Mouse (Mus musculus) CD4-positive, CD25-positive, alpha-beta regulatory T cell, adult 2 months (primary cell): ENCODE results near the gene Olfr1314.

Experiments
- DNase-seq: peaks from one replicate; pipeline ENCODE4 v3.0.0-alpha.2; 2012; ENCODE audit warnings: low read depth, low spot score

The Olfr1314 gene

GRCm38 (mm10) chr2:112096681-112097080 is at the start of gene Olfr1314:
Olfr1314 (minus strand) TSS chr2:112096781.
- DNase-seq: no peak

DNA sequence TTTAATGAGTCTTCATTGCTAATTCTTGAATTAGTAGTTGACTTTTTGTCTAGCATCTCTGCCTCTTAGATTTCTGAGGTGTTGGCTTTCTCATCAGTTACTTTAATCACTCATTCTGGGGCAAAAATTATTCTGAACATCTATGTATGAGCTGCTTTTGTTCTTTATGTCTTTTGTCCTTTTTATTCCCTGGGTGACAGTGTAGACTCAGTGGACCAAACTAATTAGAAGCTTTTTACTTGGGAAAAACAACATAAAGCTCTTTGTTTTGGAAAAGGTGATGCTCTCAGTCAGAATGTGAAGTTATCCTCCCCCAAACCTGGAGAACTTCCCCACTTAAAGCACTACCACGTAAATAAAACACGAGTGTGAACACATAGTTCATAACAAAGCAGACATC is 43.4 kb upstream of the Olfr1314 start, which contains the start of gene Olfr1317:
Olfr1317 (plus strand) TSS at position 301 of the 400 bp plus-strand sequence.
- no peak for DNase-seq

- DNase-seq: no peak
These were observed 38.3 kb upstream of the Olfr1314 start, which contains the start of gene Olfr1316 for GRCm38 (mm10) chr2:112134877-112135276. Olfr1316 (minus strand) TSS chr2:112134977.

GRCm38 (mm10) chr2:112115340-112115739 is 18.8 kb upstream of the Olfr1314 start, which contains the start of gene Olfr1315-ps1:
Olfr1315-ps1 (minus strand) TSS chr2:112115440.
- no peak for DNase-seq

DNA sequence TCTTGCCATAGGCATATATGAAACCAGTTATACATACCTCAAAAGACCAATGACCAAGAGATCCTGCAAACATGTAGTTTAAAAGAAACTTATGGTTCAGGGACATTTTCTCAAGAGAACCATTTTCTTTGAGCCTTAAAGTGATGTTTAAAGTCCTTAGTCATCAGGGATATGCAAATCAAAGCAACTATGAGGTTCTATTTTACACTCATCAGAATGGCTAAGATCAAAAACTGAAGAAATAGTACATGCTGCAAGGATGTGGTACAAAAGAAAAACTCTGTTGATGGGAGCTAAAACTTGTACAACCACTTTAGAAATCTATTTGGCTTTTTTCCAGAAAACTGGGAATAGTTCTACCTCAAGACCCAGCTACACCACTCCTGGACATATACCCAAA is 18.8 kb downstream of the Olfr1314 start, which contains the start of gene Olfr1313:
Olfr1313 (minus strand) TSS at position 101 of the 400 bp plus-strand sequence.
- no peak for DNase-seq

- no peak for DNase-seq
These were observed 46.4 kb downstream of the Olfr1314 start, which contains the start of gene Olfr1312 for GRCm38 (mm10) chr2:112050138-112050537. Olfr1312 (minus strand) TSS chr2:112050238.
